Mouse (Mus musculus): ENCODE measurements around the gene Smurf1.

Gene Smurf1

DNA sequence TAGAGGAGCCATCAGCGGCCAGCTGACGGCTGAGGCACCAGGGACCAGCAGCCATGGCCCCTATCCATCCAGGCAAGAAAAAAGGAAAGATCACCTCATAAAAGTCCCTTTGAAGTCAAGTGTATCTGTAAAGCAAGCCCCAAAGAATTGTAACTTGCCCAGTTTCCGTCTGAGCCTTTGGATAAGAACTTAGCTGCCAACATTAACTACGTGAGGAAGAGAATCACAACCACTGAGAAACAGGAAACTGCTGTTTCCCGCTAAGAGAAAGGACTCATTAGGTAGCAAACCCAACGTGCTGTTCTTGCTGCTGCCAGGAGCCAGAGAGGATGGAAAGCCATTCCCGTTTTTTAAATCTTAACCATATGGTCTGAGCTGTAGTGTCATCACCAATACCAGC lies 94.9 kb downstream of the Smurf1 start:
- DNase-seq (ENCODE audit: low spot score) = peak; percentile 10

DNA sequence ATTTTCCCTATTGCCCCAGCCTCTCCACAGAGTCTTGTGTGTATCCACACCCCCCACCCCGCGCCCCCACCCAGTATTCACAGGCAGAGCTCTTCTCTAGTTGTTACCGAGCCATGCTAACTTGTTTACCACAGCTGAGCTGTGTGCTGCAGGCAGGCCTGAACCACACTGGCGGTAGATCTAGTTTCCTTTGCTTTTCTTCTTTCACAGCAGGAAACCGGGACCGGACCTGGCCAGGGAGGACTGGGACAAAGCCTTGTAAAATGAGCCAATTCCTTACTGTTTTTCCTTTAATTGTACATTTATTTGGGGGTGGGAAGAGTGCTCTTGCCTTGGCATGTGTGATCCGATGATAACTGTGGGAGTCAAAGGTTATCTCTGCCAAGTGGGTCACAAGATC lies 96.2 kb downstream of the Smurf1 start:
- DNase-seq (ENCODE audit: low spot score) = no peak

GRCm38 (mm10) chr5:144866923-144867322 lies 98.7 kb downstream of the Smurf1 start:
- no peak for DNase-seq (ENCODE audit: low spot score)

DNA sequence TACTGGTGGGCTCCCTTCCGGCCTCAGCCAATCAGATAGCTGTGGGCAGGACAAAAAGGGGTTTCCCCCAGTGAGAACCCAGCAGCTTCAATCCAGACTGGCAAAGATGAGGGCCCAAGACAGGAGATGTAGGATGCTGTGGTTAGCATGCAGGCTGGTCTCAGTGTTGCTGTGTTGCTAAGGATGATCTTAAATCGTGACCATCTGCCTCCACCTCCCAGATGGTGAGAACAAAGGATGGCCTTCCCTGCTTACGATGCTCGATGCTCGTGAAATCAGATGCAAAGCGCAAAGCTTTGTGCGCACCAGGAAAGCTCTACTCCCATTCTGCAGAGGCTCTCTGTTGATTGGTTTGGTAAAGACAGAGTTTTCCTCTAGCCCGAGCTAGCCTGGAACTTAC lies 104.7 kb downstream of the Smurf1 start:
- DNase-seq (ENCODE audit: low spot score) = no peak

DNA sequence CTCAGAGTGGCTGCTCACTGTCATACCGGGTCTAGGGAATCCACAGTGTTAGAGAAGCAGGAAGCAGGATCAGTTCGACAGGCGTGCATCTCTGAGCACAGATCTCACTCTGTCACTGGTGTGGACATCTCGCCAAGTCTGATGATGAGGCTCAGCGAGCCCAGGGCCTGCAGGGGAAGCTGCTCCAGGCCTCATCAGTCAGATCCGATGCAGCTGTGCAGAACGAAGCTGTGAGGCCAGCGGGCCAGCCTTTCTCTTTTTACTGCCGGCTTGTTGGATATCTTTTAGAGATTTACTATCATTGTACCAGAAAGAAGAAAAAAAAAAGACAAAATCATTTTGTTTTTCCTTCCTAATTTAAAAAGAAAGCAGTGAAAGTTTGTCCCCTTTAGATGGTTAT lies 106.4 kb downstream of the Smurf1 start:
- DNase-seq (ENCODE audit: low spot score) = no peak

DNA sequence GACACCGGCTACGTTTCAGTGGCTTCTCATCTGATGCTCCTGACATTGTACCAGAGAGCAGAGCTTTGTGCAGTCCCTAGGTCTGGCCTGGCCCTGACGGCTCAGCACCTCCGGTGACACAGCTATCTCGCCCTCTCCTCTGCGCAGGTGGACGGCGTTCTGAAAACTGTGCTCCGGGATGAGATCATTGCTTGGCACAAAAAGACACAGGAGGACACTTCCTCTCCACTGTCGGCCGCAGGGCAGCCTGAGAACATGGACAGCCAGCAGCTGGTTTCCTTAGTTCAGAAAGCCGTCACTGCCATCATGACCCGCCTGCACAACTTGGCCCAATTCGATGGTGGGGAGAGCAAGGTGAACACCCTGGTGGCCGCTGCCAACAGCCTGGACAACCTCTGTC lies 107.1 kb downstream of the Smurf1 start:
- no peak for DNase-seq (ENCODE audit: low spot score)

- no peak for DNase-seq (ENCODE audit: low spot score)
Observed at GRCm38 (mm10) chr5:144855936-144856335, 109.7 kb downstream of the Smurf1 start.

- no peak for DNase-seq (ENCODE audit: low spot score)
Observed at GRCm38 (mm10) chr5:144853931-144854330, 111.7 kb downstream of the Smurf1 start.

- DNase-seq (ENCODE audit: low spot score) = no peak
Observed at GRCm38 (mm10) chr5:144851820-144852219, 113.8 kb downstream of the Smurf1 start.

- no peak for DNase-seq (ENCODE audit: low spot score)
Observed at GRCm38 (mm10) chr5:144849932-144850331, 115.7 kb downstream of the Smurf1 start.

DNA sequence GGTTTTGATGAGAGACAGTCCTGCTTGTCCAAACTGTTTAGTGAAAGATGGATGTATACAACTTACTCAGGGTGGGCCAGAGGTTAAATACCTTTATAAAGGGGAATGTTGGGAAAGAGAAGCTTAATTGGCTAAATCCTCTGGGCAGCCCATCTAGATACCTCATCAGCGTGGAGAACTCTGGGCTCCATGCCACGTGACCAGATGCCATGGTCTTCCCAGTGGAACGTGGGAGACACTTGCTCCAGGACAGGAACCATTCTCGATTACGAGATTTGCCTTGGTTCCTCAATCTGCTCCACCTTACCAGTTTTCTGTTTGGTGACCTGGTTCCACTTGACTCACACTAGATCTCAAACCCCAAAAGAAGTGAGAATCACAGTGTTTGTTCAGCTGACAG lies 116.9 kb downstream of the Smurf1 start:
- no peak for DNase-seq (ENCODE audit: low spot score)

DNA sequence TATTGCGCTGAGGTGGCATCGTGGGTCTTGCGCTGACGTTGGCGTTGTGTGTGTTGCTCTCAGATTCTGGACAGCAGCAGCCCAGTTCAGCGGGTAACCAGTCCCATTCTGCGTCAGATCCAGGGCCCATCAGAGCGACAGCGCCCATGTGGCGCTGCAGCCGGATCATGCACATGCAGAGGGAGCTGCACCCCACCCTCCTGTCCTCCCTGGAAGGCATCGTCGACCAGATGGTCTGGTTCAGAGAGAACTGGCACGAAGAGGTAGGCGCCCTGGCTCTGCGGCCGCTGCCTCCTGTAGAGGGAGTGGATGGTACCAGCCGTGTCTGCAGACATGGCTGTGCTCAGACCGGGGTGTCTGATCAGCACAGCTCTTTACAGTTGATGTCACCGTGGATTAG lies 120.3 kb downstream of the Smurf1 start:
- DNase-seq (ENCODE audit: low spot score) = no peak

GRCm38 (mm10) chr5:144836100-144836499 lies 129.5 kb downstream of the Smurf1 start:
- no peak for DNase-seq (ENCODE audit: low spot score)

DNA sequence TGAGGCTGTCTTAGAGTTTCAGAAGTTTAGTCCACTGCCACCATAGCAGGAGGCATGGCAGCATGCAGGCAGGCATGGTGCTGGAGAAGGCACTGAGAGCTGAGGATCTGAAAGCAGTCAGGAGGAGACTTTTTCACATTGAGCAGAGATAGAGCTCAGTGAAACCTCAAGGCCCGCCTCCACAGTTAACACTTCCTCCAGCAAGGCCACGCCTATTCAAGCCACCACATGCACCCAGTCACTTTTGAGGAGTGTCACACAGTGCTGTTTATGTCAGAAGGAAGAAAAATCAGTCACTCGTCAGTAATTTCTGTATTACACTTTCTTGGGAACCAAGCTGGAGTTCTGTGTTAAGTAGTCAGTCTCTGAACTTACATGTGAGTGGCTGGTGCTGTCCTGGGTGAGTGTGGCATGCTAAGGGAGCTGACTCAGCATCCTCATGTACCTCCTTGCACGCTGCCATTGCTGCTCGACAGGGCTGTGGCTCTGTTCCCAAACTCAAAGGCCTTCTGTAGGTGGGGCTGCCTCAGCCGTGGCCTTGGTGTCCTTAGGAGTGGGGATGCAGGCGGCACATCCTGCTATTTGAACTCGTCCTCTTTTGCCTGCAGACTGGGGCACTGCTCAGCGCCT lies 133.7 kb downstream of the Smurf1 start:
- no peak for DNase-seq (ENCODE audit: low spot score)

DNA sequence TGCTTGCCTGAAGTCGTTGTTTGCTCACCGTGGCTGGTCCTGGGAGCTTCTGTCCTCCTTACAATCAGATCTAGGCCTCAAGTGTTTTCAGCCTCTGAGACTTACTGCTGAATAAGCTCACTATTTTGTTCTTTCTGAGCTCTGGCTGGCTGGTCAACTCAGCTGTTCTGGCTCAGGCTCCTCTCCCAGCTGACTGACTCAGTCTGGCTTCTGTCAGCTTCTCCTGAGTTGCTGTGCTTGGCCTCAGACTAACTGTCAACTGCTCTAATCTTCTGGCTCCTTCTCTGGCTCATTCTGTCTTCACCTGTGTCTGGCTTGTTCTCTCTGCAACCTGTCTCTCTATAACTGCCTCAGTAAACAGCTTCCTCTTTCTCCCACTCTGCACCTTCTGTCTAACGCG lies 136.0 kb downstream of the Smurf1 start:
- no peak for DNase-seq (ENCODE audit: low spot score)

GRCm38 (mm10) chr5:144828365-144829102 lies 137.1 kb downstream of the Smurf1 start:
- DNase-seq (ENCODE audit: low spot score) = no peak
